Mouse (Mus musculus): Measurements from ENCODE around the gene Galnt9.

- TF ChIP-seq CTCF (IDR thresholded peaks at IDR 0.05; ENCODE audit: borderline replicate concordance, extremely low read depth, insufficient read depth, insufficient read length): no peak
- TF ChIP-seq POLR2A (IDR thresholded peaks at IDR 0.05; ENCODE audit: borderline replicate concordance, extremely low read depth, insufficient read depth, insufficient read length, poor library complexity, severe bottlenecking): peak; percentile 81; the same call in 1 of the 2 replicates
These were observed 108.8 kb downstream of the Galnt9 start, which contains the start of the genes Noc4l and Ddx51 for GRCm38 (mm10) chr5:110652719-110653648.

Measured in brain, embryonic 14.5 days (tissue).